Mouse (Mus musculus): ENCODE measurements around the gene Fpgs.

GRCm38 (mm10) chr2:32750199-32750598 is 46.3 kb upstream of the Fpgs start:
- no peak for TF ChIP-seq KAT2A (conservative IDR thresholded peaks at IDR 0.05; ENCODE audit: low read depth, low read length)
- TF ChIP-seq E2F4 (IDR thresholded peaks at IDR 0.05; ENCODE audit: borderline replicate concordance, low read depth, low read length): no peak
- TF ChIP-seq CTCF (IDR thresholded peaks at IDR 0.05 in 2 of 3, conservative IDR thresholded peaks at IDR 0.05 in 1 of 3; ENCODE audit: control insufficient read depth in 1 of 3, insufficient read depth in 1 of 3, low read depth in 2 of 3, low read length in 3 of 3, poor library complexity in 1 of 3, severe bottlenecking in 1 of 3): no peak; a peak in 1 of 6 replicates
- TF ChIP-seq ZKSCAN1 (IDR thresholded peaks at IDR 0.05; ENCODE audit: low read depth, low read length): no peak
- no peak for TF ChIP-seq BHLHE40 (IDR thresholded peaks at IDR 0.05; ENCODE audit: borderline replicate concordance, low read depth, low read length)
- no peak for TF ChIP-seq POLR2A (IDR thresholded peaks at IDR 0.05; ENCODE audit: control insufficient read depth in 1 of 2, insufficient read depth in 1 of 2, low read depth in 1 of 2, low read length in 2 of 2, poor library complexity in 1 of 2)
- TF ChIP-seq ZC3H11A (IDR thresholded peaks at IDR 0.05; ENCODE audit: low read depth, low read length): no peak
- TF ChIP-seq MAFK (IDR thresholded peaks at IDR 0.05; ENCODE audit: borderline replicate concordance, low read depth, low read length): no peak
- no peak for TF ChIP-seq EP300 (IDR thresholded peaks at IDR 0.05; ENCODE audit: low read depth in 1 of 2, low read length in 2 of 2)
- no peak for TF ChIP-seq MYC (IDR thresholded peaks at IDR 0.05; ENCODE audit: low read depth, low read length)
- TF ChIP-seq MAX (IDR thresholded peaks at IDR 0.05; ENCODE audit: low read length): no peak
- TF ChIP-seq ELF1 (IDR thresholded peaks at IDR 0.05; ENCODE audit: low read depth, low read length): no peak
- no peak for TF ChIP-seq RAD21 (IDR thresholded peaks at IDR 0.05; ENCODE audit: low read depth, low read length)
- TF ChIP-seq TAL1 (IDR thresholded peaks at IDR 0.05; ENCODE audit: low read length): no peak

Data from MEL (cell line).